Mouse (Mus musculus): Measurements from ENCODE around the gene Zfp64. TPM values are rescaled to one million over a fixed set of nuclear protein-coding genes. Genes with fewer than 3 reads are reported as not detected.

Zfp64 gene
- 2.2 TPM for polyA plus RNA-seq (2015; fragmentation: Illumina TruSeq; extraction: RNeasy Lipid Tissue Mini Kit (QIAGEN cat#74804); ENCODE audit: insufficient read depth, low replicate concordance)

DNA sequence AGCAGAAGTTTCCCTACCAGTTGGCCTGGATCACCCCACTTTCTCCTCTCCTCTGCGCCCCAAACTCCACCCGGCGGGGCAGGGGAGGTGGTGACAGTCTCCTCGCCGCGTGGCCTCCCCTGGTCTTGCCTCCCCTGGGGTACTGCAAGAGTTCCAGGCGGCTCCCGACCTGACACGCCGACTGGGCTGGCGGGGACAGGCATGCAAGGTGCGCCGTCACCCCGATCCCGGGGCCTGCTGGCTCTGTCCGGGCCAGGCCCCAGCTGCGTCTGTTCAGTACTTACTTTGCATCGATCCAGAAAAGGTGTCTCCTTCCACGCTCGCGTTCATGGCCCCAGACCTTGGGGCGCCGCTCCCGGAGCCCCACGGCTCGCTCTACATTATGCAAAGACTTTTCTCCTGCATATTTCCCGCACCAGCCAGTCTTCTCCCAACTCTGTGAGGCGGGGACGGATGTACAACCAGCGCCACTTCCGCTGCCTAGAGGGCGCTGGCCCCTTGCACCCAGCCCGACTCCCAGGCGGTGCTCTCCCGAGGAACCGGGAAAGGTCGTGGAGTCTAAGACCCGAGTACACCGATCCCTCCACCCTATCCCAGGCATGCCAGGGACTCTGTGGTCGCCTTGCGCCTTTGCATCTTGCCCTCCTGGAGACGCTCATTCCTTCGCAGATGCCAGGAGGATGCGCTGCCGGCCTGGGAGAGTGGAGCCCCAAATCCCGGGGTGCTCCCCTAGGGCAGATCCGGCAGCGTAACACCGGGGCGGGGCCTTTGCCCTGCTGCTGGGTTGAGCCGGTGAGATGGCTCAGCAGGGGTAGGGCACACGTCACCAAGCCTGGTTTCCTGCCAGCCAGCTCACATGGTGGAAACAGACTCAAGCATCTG lies at the start of gene Zfp64:
Gene Zfp64 (minus strand): TSS at position 753 of the 882 bp plus-strand sequence.

Other genes starting within 250 kb of the Zfp64 start
- gene Atp9a, start 213.2 kb downstream of the Zfp64 start, polyA plus RNA-seq (2015; fragmentation: Illumina TruSeq; extraction: RNeasy Lipid Tissue Mini Kit (QIAGEN cat#74804); ENCODE audit: insufficient read depth, low replicate concordance), result 3.0 TPM
- not detected for gene Sall4, start 187.6 kb downstream of the Zfp64 start, polyA plus RNA-seq (2015; fragmentation: Illumina TruSeq; extraction: RNeasy Lipid Tissue Mini Kit (QIAGEN cat#74804); ENCODE audit: insufficient read depth, low replicate concordance)